Mouse (Mus musculus) stomach, postnatal 0 days (tissue): Measurements from ENCODE around the gene Aqp1. TPM values are rescaled to one million over a fixed set of nuclear protein-coding genes. Genes with fewer than 3 reads are reported as not detected.

ENCODE experiments used
- ATAC-seq: fragments of 200-750 bp; cut with Nextera tagmentation; 2 replicates; pipeline ENCODE4 v1.8.0; 2017; ENCODE audit not compliant: low FRiP score, low TSS enrichment
- DNase-seq: peaks from one replicate; pipeline ENCODE4 v3.0.0-alpha.2; 2016; ENCODE audit warnings: low spot score
- H3K27ac ChIP-seq: fragments of 300-500 bp; sonication (generic); replicated peaks from 2 replicates; pipeline ENCODE4 v1.5.1; 2014; ENCODE audit warnings: mild to moderate bottlenecking, control low read depth
- H3K27me3 ChIP-seq: fragments of 300-500 bp; sonication (generic); 2 replicates; pipeline ENCODE4 v1.6.1; 2014; ENCODE audit warnings: low read length; ENCODE audit not compliant: control insufficient read depth, insufficient read depth
- H3K36me3 ChIP-seq: fragments of 300-500 bp; sonication (generic); 2 replicates; pipeline ENCODE4 v1.6.1; 2014; ENCODE audit warnings: low read length, mixed read lengths; ENCODE audit not compliant: control insufficient read depth, insufficient read depth
- H3K4me1 ChIP-seq: fragments of 300-500 bp; sonication (generic); replicated peaks from 2 replicates; pipeline ENCODE4 v1.6.1; 2014; ENCODE audit warnings: antibody characterized with exemption; ENCODE audit not compliant: control insufficient read depth, insufficient read depth
- H3K4me2 ChIP-seq: fragments of 300-500 bp; sonication (generic); replicated peaks from 2 replicates; pipeline ENCODE4 v1.6.1; 2014; ENCODE audit warnings: low read depth, mild to moderate bottlenecking, control low read depth, moderate library complexity
- H3K4me3 ChIP-seq: fragments of 300-500 bp; sonication (generic); 2 replicates; pipeline ENCODE4 v1.5.1; 2014; ENCODE audit warnings: low read depth, low read length, control low read depth
- H3K9ac ChIP-seq: fragments of 300-500 bp; sonication (generic); 2 replicates; pipeline ENCODE4 v1.6.1; 2014; ENCODE audit warnings: mild to moderate bottlenecking, low read length, control low read depth, mixed read lengths
- H3K9me3 ChIP-seq: fragments of 300-500 bp; sonication (generic); 2 replicates; pipeline ENCODE4 v1.6.1; 2016; ENCODE audit warnings: low read length; ENCODE audit not compliant: control insufficient read depth
- CTCF ChIP-seq: IDR thresholded peaks from 2 replicates; pipeline ENCODE4 v1.5.1; 2016; ENCODE audit warnings: antibody characterized with exemption, low read depth, mild to moderate bottlenecking, moderate library complexity
- EP300 ChIP-seq: optimal IDR thresholded peaks from 2 replicates; pipeline ENCODE3; 2016; ENCODE audit warnings: antibody characterized with exemption
- WGBS: fragments of 180-500 bp; shearing (Covaris S2); extraction: QIAGEN DNeasy Blood & Tissue Kit; methylation state at CpG from one replicate; pipeline ENCODE4 v1.1.7; 2014; 5-methylcytosine and 5-hydroxymethylcytosine counted together
- polyA plus RNA-seq: library from polyadenylated mRNA; unstranded; fragments of >200 nt; fragmentation: Nextera tagmentation; extraction: Ambion mirVana; gene quantifications from 2 replicates; pipeline ENCODE4 v1.2.1, GENCODE M21; 2015

Gene Aqp1
- polyA plus RNA-seq, 1 experiment from 2014 or later: 16.2 TPM

GRCm38 (mm10) chr6:55356017-55356703 is 19.9 kb downstream of the Aqp1 start:
- DNase-seq (no peak), ATAC-seq (no peak)
- Histone ChIP-seq H3K4me2 (no peak overlapping the region), H3K4me3 (no peak overlapping the region), H3K4me1 (no peaks in the 10 kb centered on the region), H3K9ac (no peak overlapping the region), H3K36me3 (no peaks in the 10 kb centered on the region), H3K27me3 (no peaks in the 10 kb centered on the region), H3K9me3 (no peaks in the 10 kb centered on the region), H3K27ac (no peak overlapping the region)
- no peak for TF ChIP-seq CTCF
- TF ChIP-seq EP300: no peak
- 35% methylated on average over 5 of the region's 5 CpGs for WGBS

- H3K27ac ChIP-seq: no peak overlapping the region
- no peak overlapping the region for H3K9ac ChIP-seq
- TF ChIP-seq EP300: no peak
- no peak for TF ChIP-seq CTCF
- no peaks in the 10 kb centered on the region for H3K36me3 ChIP-seq
- no peaks in the 10 kb centered on the region for H3K9me3 ChIP-seq
- H3K4me1 ChIP-seq: no peaks in the 10 kb centered on the region
- no peaks in the 10 kb centered on the region for H3K27me3 ChIP-seq
- WGBS: 68% methylated on average over 5 of the region's 5 CpGs
- ATAC-seq: no peak; the same call in 1 of the 2 replicates
- DNase-seq: no peak
- no peak overlapping the region for H3K4me2 ChIP-seq
- no peak overlapping the region for H3K4me3 ChIP-seq
Measured at GRCm38 (mm10) chr6:55356976-55357635, 20.9 kb downstream of the Aqp1 start.

- Histone ChIP-seq H3K27ac (no peak overlapping the region), H3K4me1 (no peaks in the 10 kb centered on the region), H3K9me3 (no peaks in the 10 kb centered on the region), H3K9ac (no peak overlapping the region), H3K4me3 (no peak overlapping the region), H3K36me3 (no peaks in the 10 kb centered on the region), H3K4me2 (no peak overlapping the region), H3K27me3 (no peaks in the 10 kb centered on the region)
- TF ChIP-seq EP300 (no peak), CTCF (no peak)
- WGBS: 37% methylated on average over 6 of the region's 6 CpGs
- peak; percentile 67 for DNase-seq
- peak; percentile 59 for ATAC-seq
Measured at GRCm38 (mm10) chr6:55357636-55358031, 21.4 kb downstream of the Aqp1 start.

GRCm38 (mm10) chr6:55358731-55359143 is 22.5 kb downstream of the Aqp1 start:
- ATAC-seq (peak; percentile 45; the same call in 1 of the 2 replicates), DNase-seq (no peak)
- Histone ChIP-seq H3K4me3 (no peak overlapping the region), H3K27ac (no peak overlapping the region), H3K4me1 (no peaks in the 10 kb centered on the region), H3K9ac (no peak overlapping the region), H3K36me3 (no peaks in the 10 kb centered on the region), H3K9me3 (no peaks in the 10 kb centered on the region), H3K4me2 (no peak overlapping the region), H3K27me3 (no peaks in the 10 kb centered on the region)
- WGBS: 38% methylated on average over 2 of the region's 2 CpGs
- TF ChIP-seq EP300 (no peak), CTCF (peak; percentile 81)

- ATAC-seq: no peak
Measured at GRCm38 (mm10) chr6:55362663-55363062, 26.4 kb downstream of the Aqp1 start.

GRCm38 (mm10) chr6:55367126-55367525 is 30.9 kb downstream of the Aqp1 start:
- DNase-seq (no peak), ATAC-seq (no peak)
- Histone ChIP-seq H3K9ac (no peak overlapping the region), H3K27me3 (no peaks in the 10 kb centered on the region), H3K4me1 (no peaks in the 10 kb centered on the region), H3K4me2 (no peak overlapping the region), H3K27ac (no peak overlapping the region), H3K4me3 (no peak overlapping the region), H3K9me3 (no peaks in the 10 kb centered on the region; the same call in 1 of the 2 replicates), H3K36me3 (no peaks in the 10 kb centered on the region)
- no peak for TF ChIP-seq CTCF

More at GRCm38 (mm10) chr6:55362663-55363062, 26.4 kb downstream of the Aqp1 start:
- Histone ChIP-seq H3K4me3 (no peak overlapping the region), H3K9me3 (no peaks in the 10 kb centered on the region), H3K27ac (no peak overlapping the region), H3K9ac (no peak overlapping the region), H3K36me3 (no peaks in the 10 kb centered on the region), H3K4me2 (no peak overlapping the region), H3K27me3 (no peaks in the 10 kb centered on the region), H3K4me1 (no peaks in the 10 kb centered on the region)
- TF ChIP-seq EP300 (no peak), CTCF (no peak)
- WGBS: 92% methylated on average over 1 of the region's 1 CpGs
- DNase-seq: no peak
